Mouse (Mus musculus): ENCODE data around the gene Pwp2. TPM values are rescaled to one million over a fixed set of nuclear protein-coding genes. Genes with fewer than 3 reads are reported as not detected.
"Not testable (repeated sequence)": the region's sequence is repeated elsewhere in the genome, so short reads cannot be mapped to it uniquely, and the experiment has no call there.

Gene Pwp2
- total and polyA plus RNA-seq, 3 experiments = 49.6 to 91.5 (median 62.4) TPM

DNA sequence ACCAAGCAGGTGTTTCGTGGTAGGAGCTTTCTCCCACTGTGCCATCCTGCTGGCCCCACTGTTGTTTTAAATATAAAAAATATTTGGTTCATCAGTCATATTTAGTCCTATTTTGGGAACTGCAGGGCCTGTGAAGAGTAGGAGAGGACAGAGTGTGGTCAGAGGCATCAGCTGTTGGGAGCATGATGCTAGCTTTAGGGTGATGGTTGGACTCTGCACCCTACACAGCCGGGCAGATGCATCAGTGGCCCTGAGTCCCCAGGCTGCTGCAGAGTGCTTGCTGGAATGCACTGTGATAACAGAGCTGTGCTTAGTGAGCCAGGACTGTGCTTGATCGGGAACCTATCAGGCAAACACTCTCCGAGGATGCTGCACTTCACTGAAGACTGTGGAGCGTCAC lies 8.0 kb upstream of the Pwp2 start:
- Histone ChIP-seq H3K9me3 (replicated peaks; ENCODE audit: insufficient read depth, low read length) (no peaks in the 10 kb centered on the region), H3K36me3 (ENCODE audit: control insufficient read depth in 1 of 2, insufficient read depth in 2 of 2, low read length in 2 of 2) (peaks cover 0 to 9% of the 10 kb centered on the region in 2 experiments; a peak in 2 of 4 replicates), H3K27ac (ENCODE audit: control insufficient read depth, low read depth, low read length) (no peak overlapping the region), H3K9ac (ENCODE audit: control insufficient read depth, low read depth, low read length, poor library complexity, severe bottlenecking) (no peak overlapping the region), H3K79me2 (ENCODE audit: control insufficient read depth, insufficient read depth, low read length, poor library complexity) (no peaks in the 10 kb centered on the region), H3K4me1 (ENCODE audit: control insufficient read depth in 1 of 2, insufficient read depth in 2 of 2, low read length in 2 of 2) (no peaks in the 10 kb centered on the region), H3K4me3 (ENCODE audit: control insufficient read depth in 1 of 2, insufficient read depth in 1 of 2, low read depth in 2 of 2, low read length in 2 of 2) (no peak overlapping the region), H3K27me3 (ENCODE audit: control insufficient read depth in 1 of 2, insufficient read depth in 2 of 2, low read length in 2 of 2) (no peaks in the 10 kb centered on the region)
- DNase-seq (ENCODE audit: low read depth, low spot score) = no peak
- no peak for TF ChIP-seq CHD2 (IDR thresholded peaks at IDR 0.05; ENCODE audit: low read length)
- TF ChIP-seq CTCF (IDR thresholded peaks at IDR 0.05 in 2 of 3, conservative IDR thresholded peaks at IDR 0.05 in 1 of 3; ENCODE audit: control insufficient read depth in 1 of 3, insufficient read depth in 1 of 3, low read depth in 2 of 3, low read length in 3 of 3, poor library complexity in 1 of 3, severe bottlenecking in 1 of 3) = no peak
- TF ChIP-seq NRF1 (IDR thresholded peaks at IDR 0.05; ENCODE audit: insufficient read depth, low read depth, low read length, poor library complexity, severe bottlenecking) = no peak
- no peak for TF ChIP-seq NELFE (IDR thresholded peaks at IDR 0.05; ENCODE audit: low read depth, low read length)
- TF ChIP-seq ZNF384 (IDR thresholded peaks at IDR 0.05; ENCODE audit: low read depth, low read length) = no peak
- no peak for TF ChIP-seq GABPA (IDR thresholded peaks at IDR 0.05; ENCODE audit: low read depth, low read length)

DNA sequence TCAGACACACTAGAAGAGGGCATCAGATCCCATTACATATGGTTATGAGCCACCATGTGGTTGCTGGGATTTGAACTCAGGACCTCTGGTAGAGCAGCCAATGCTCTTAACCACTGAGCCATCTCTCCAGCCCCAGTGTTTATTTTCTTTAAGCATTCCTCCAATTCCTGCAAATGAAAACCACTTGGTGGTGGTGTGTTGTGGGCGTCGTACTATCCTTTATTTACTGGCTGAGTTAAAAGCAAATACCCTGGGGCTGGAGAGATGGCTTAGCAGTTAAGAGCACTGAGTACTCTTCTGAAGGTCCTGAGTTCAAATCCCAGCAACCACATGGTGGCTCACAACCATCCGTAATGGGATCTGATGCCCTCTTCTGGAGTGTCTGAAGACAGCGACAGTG lies 1.1 kb upstream of the Pwp2 start:
- H3K36me3 ChIP-seq (ENCODE audit: control insufficient read depth in 1 of 2, insufficient read depth in 2 of 2, low read length in 2 of 2); H3K27me3 ChIP-seq (ENCODE audit: control insufficient read depth in 1 of 2, insufficient read depth in 2 of 2, low read length in 2 of 2); H3K9me3 ChIP-seq (replicated peaks; ENCODE audit: insufficient read depth, low read length); DNase-seq (ENCODE audit: low read depth, low spot score); H3K27ac ChIP-seq (ENCODE audit: control insufficient read depth, low read depth, low read length); H3K9ac ChIP-seq (ENCODE audit: control insufficient read depth, low read depth, low read length, poor library complexity, severe bottlenecking): not testable (repeated sequence)
- peak overlapping the region in 1 of 2 experiments; percentile 88; a peak in 2 of 4 replicates for H3K4me3 ChIP-seq (ENCODE audit: control insufficient read depth in 1 of 2, insufficient read depth in 1 of 2, low read depth in 2 of 2, low read length in 2 of 2)
- peaks cover 12% of the 10 kb centered on the region for H3K79me2 ChIP-seq (ENCODE audit: control insufficient read depth, insufficient read depth, low read length, poor library complexity)
- H3K4me1 ChIP-seq (ENCODE audit: control insufficient read depth in 1 of 2, insufficient read depth in 2 of 2, low read length in 2 of 2) = peaks cover 5 to 10% of the 10 kb centered on the region in 2 experiments; a peak in 3 of 4 replicates

DNA sequence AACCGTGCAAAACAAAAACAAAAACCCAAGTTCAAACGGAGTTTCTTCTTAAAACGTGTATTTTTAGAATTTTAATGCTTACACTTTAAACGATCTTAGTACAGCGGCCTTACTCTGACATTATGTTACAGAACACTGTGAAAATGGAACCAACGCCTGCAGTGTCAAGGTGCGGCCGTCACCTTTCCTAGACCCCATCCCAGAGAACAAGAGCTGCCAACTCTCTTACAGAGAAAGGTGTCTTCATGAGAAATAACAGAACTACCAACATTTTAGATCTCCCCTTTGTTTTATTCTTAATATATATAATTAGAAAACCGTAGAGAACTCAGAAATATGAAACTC lies 404 bp upstream of the Pwp2 start:
- H3K36me3 ChIP-seq (ENCODE audit: control insufficient read depth in 1 of 2, insufficient read depth in 2 of 2, low read length in 2 of 2) = peaks cover 0 to 6% of the 10 kb centered on the region in 2 experiments; a peak in 3 of 4 replicates
- H3K4me1 ChIP-seq (ENCODE audit: control insufficient read depth in 1 of 2, insufficient read depth in 2 of 2, low read length in 2 of 2) = peaks cover 5 to 10% of the 10 kb centered on the region in 2 experiments; a peak in 3 of 4 replicates
- H3K4me3 ChIP-seq (ENCODE audit: control insufficient read depth in 1 of 2, insufficient read depth in 1 of 2, low read depth in 2 of 2, low read length in 2 of 2) = peak overlapping the region; percentile 73 to 88
- no peak for DNase-seq (ENCODE audit: low read depth, low spot score)
- peaks cover 12% of the 10 kb centered on the region for H3K79me2 ChIP-seq (ENCODE audit: control insufficient read depth, insufficient read depth, low read length, poor library complexity)
- H3K9ac ChIP-seq (ENCODE audit: control insufficient read depth, low read depth, low read length, poor library complexity, severe bottlenecking) = peak overlapping the region; percentile 90
- H3K27ac ChIP-seq (ENCODE audit: control insufficient read depth, low read depth, low read length) = peak overlapping the region; percentile 94
- H3K9me3 ChIP-seq (replicated peaks; ENCODE audit: insufficient read depth, low read length) = no peaks in the 10 kb centered on the region
- TF ChIP-seq ZKSCAN1 (IDR thresholded peaks at IDR 0.05; ENCODE audit: low read depth, low read length) (0 out of 2 replicates have a peak, but pooled peaks have one; percentile 7), MAZ (IDR thresholded peaks at IDR 0.05; ENCODE audit: low read depth, low read length) (peak; percentile 4; the same call in 1 of the 2 replicates), ZNF384 (IDR thresholded peaks at IDR 0.05; ENCODE audit: low read depth, low read length) (0 out of 2 replicates have a peak, but pooled peaks have one; percentile 5), MXI1 (IDR thresholded peaks at IDR 0.05; ENCODE audit: low read depth, low read length) (no peak), TBP (IDR thresholded peaks at IDR 0.05; ENCODE audit: low read depth, low read length) (peak; percentile 2; the same call in 1 of the 2 replicates), POLR2AphosphoS2 (IDR thresholded peaks at IDR 0.05; ENCODE audit: low read length) (no peak), CHD1 (IDR thresholded peaks at IDR 0.05; ENCODE audit: low read depth, low read length) (0 out of 2 replicates have a peak, but pooled peaks have one; percentile 27), TAL1 (IDR thresholded peaks at IDR 0.05; ENCODE audit: low read length) (no peak)
- H3K27me3 ChIP-seq (ENCODE audit: control insufficient read depth in 1 of 2, insufficient read depth in 2 of 2, low read length in 2 of 2) = no peaks in the 10 kb centered on the region

Measured in MEL (cell line).